Mouse (Mus musculus) brain, adult 2 months (tissue): ENCODE data around the gene 1700109H08Rik.
"Not testable (repeated sequence)": the region's sequence is repeated elsewhere in the genome, so short reads cannot be mapped to it uniquely, and the experiment has no call there.

Source experiments
- DNase-seq: peaks from one replicate; pipeline ENCODE4 v3.0.0; 2011; ENCODE audit warnings: low read depth, low spot score

1700109H08Rik gene

DNA sequence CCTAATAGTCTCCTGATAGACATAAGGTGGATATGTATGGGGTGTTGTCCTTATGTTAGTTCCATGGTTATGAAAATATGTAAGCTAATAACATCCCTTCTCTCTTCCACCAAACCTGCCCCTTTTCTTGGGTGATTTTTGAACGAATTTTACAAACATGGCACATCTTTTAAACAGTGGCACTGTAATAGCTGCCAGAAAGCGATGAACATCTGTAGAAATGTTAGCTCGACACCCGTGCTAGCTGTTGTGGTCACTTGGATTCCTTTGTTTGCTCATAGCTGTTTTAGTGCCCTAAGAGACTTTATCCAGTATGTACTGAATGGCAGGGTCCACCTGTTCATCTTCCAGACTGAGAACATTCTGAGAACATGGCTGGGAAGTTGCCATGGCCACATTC, at the start of gene 1700109H08Rik:
Gene 1700109H08Rik, plus strand, starts transcription at position 301 of the 400 bp plus-strand sequence.
- no peak for DNase-seq

DNA sequence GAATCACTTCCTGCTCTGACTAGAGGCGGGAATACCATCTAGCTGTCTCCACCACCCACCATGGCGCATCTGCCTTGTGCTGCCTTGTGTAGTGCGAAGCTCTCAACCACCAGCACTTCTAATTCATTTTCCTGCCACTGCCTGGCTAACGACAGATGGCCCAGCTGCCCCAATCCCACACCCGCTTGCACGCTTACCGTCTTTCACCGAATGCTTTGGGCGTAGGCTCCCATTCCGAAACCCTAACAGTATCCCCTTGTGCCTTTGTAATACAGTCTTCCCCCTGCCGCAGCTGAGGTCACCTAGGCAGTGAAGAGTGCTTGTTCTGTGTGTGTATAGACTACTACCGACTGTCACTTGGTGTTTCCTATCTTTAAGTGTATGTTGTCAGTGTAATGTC, 49.6 kb upstream of the 1700109H08Rik start:
- peak; percentile 26 for DNase-seq

DNA sequence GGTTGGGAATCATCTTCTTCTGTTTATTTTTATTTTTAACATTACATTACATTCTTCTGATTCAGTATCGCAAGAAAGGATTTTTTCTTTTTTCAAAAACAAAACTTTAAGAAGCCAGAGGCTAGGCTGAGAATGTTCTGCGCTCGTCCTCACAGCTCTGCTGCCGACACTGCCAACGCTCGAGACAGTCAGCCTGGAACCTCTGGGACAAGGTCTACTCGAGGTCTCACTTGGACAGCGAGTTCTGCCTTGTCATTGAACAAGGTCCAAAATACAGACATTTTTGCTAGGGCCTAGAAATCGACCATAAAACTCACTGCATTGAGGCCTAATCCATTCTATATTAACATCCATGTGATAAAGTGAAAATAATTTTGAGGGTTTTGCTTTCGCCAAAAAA, 48.5 kb upstream of the 1700109H08Rik start:
- no peak for DNase-seq

DNA sequence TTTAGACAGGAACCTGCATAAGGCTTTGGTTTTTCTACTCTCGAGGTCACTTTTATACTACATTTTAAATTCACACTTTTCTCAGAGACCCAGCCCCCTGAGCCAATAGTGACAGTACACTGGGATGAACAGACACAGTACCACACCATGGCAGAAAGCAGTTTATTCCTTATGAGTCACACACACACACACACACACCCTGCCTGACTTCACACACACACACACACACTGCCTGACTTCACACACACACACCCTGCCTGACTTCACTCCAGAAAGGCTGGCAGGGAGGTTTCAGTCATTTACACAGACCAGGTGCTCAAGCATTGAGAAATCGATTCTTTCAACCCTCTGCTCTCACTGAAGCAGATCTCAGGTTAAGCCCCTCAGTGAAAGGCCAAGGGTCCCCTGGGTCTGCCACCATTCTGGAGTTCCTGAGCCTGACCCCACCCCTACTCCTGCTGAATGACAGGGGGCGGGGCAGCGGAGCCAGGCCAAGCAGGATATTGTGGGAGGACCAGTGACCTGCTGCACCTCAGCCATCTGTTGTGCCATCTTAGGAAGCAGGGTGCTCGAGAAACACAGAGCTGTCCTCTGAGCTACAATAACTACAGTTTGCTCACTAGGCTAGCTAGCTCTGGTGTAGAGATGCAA, 44.2 kb upstream of the 1700109H08Rik start:
- DNase-seq, result no peak

DNA sequence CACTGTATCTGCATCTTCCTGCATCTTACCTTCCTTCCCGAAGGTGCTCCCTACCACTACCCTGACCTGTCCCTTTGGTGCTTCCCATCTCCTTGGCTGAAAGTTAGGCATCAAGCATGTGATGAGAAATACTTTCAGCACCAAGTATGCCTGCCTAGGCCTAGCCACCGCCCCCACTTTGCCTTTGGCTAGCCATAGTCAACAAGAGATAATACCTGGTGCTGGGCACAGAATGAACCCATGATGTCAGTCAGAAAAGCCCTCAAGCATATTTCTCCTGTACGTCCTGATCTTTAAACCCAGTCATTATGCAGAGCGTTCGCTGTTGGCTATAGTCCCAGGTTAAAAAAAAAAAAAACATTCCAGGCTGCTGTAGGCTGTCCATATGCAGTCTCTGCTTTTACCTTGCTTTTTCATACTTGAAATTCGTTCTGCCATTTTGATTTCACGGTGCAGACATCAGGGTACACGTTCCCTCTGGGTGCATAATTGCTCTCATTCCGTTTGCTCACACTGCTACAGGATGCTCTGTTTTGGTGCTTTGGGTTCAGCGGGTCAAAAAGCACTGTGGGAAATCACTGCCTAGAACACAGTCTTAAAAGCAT, 41.7 kb upstream of the 1700109H08Rik start:
- no peak for DNase-seq

DNA sequence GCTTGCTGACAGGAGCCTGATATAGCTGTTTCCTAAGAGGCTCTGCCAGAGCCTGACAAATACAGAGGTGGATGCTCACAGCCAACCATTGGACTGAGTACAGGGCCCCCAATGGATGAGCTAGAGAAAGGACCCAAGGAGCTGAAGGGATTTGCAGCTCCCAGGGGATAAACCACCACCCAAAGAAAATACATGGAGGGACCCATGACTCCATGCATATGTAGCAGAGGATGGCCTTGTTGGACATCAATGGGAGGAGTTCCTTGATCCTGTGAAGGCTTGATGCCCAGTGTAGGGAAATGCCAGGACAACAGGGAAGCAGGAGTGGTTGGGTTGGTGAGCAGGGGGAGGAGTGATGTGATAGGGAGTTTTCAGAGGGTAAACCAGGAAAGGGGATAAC, 39.3 kb upstream of the 1700109H08Rik start:
- not testable (repeated sequence) for DNase-seq

DNA sequence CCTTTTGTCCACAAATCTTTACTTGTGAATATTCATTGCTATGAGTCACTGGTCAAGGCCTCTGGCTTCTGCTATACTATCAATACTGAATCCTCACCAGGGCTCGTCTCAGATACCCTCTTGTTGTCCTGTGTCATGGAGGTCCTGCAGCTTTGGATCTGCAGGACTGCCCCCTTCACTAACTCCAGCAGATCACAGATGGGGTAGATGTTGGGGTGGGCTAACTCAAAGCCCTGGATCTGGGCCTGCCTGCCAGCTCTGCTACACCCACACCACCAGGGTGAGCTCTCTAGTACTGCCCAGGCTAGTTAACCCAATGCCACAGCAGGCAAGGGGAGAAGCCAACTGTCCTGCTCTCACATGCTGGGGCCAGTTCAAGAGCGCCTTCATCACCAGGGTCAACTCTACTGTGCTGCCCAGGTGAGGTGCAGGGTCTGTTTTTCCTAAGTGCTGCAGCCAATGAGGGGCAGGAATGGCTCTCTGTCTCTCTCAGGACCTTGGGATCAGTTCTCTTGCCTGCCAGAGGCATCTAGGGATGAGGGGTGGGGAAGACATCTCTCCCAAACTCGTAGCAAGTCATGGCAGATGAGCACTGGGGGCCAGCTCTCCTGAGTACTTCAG, 34.7 kb upstream of the 1700109H08Rik start:
- no peak for DNase-seq

DNA sequence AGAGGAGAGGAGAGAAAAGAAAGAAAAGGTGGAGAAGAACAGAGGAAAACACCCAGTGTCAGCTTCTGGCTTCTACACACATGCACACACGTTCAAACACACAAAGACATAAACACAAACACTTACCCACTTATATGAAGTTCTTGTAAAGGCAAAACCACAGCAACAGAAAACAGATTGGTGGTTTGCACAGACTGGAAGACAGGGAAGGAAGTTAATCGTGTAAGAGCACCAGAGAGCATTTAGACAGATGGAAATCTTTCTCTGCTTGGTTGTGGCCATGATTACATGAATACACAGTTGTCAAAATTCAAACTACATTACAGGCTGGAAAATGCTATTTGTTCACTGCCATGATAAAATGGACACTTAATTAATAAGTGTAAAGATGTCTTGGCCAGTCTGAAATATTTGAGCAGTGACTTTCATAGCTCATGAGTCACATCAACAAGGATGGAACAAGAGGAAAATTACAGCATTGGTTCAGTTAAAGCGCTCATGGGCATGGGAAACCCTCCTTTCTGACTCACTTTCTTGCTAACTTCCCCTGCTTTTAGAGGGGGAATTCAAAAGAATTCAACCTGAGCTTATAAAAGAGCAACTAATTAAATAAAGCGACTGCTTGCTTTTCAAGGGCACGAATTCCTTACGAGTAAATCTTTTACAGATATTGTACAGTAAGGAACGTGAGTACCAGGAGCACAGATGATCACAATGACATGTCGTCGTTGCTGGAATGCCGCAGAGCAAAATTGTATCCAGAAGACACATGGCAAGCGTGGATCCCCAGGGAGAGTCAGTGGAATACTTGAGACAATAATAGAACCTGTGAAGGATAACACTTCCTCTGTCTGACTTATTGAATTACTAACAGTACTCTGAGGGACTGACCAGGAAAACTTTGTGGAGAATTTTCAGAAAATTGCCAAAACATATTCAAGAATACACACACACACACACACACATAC, 32.6 kb upstream of the 1700109H08Rik start:
- no peak for DNase-seq

DNA sequence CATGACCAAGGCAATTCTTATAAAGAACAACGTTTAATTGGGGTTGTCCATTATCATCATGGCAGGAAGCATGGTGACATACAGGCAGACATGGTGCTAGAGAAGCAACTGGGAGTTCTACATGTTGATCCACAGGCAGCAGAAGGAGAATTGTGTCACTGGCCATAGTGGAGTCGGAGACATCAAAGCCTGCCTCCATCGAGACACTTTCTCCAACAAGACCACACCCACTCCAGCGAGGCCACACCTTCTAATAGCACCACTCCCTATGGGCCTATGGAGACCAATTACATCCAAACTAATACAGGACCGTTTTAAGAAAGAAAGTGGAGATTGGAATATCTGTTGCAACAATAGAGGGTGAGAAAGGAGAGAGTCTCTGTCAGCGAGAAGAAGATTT, 29.5 kb upstream of the 1700109H08Rik start:
- no peak for DNase-seq

DNA sequence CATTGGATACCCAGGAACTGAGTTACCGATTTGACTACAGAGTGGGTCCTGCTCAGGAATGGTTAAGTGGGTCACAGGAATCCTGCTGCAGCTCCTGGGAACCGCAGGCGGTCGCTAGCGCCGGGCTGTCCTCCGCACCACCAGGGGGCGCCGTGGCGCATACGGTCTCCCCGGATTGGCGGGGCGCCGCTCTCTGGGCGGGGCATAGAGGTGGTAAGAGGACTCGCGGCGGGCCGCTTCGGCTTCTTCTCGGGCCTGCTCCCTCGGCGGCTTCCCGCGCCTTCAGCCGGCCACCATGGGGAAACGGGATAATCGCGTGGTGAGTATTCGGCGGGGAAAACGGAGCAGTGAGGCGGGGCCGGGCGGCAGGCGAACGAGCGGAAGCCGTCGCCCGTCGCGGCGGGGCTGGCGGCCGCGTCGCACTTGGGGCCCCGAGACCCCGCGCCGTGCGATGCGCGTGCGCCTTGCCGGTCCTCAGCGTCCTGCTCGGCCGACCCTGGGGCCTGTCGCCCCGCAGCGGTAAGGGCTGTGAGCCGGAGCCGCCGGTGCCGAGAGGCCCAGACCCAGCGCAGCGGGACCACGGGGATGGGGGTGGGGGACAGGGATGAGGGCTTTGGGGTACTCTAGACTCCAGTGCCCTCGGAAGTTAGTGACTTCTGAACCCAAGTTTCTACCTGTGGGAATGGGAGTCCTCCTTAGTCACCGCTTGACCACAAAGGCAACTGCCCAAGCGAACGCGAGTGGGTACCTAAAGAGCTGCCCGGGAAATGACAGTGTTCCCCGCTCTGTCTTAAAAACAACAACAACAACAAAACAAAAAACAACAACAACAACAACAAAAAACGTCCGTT, 27.5 kb upstream of the 1700109H08Rik start, which contains the start of gene Fam133b:
Gene Fam133b, plus strand, starts transcription at position 205 of the 851 bp plus-strand sequence.
- DNase-seq, result peak; percentile 95

DNA sequence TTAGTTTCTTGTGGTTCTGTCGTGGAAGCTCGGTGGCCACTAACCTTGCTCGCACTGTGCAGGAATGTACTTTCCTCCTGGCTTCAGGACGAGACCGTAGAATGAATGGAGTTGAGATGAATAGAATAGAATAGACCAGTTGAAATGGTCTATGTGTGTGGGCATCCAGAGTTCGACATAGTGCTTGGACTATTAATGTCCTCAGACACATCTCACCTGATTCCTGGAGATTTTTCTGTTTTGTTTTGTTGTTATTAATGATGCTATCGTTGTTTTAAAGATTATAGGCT, 26.9 kb upstream of the 1700109H08Rik start:
- DNase-seq, result no peak

DNA sequence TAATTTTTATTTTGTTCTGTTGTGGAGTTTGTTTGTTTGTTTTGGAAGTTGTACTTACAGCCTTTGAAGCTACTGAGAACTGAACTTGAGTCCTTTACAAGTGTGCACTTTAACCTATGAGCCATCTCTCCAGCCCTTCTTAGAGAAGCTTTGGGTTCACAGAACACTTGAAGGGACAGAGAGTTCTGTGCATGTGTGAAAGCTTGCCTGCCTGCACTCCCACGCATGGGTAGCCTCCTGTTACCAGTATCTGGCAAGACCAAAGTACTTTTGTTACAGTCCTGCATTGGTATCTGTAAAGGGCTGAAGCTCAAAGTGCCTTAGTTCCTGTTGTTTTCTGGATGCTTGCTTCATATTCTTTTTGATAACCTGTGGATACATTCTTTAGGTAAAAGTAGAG, 25.1 kb upstream of the 1700109H08Rik start:
- DNase-seq, result no peak

DNA sequence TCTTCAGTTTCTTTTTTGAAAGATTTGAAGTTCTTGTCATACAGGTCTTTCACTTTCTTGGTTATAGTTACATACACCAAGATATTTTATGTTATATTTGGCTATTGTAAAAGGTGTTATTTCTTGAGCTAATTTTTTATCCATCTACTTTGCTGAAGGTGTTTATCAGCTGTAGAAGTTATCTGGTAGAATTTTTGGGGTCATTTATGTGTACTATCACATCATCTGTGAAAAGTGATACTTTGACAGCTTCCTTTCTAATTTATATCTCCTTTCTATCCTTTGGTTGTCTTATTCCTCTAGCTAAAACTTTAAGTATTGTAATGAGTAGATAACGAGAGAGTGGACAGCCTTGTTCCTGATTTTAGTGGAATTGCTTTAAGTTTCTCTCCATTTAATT, 19.9 kb upstream of the 1700109H08Rik start:
- no peak for DNase-seq

DNA sequence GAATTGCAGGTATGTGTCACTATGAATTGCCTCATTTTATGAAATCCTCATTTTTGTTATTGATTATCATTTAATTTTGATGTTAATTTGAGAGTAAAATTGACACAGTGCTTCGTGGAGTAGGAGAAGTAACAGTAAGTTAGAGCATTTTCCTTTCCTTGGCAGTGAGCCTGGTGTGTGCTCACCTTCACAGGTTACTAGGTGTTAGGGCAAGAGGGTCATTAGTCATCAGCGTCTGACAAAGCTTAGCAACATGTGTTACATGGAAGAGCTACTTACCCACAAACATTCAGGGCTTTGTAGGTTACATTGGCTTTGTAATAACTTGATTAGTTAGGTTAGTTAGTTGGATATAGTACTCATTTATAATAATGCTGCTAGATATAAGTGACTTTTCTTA, 17.2 kb upstream of the 1700109H08Rik start:
- no peak for DNase-seq

DNA sequence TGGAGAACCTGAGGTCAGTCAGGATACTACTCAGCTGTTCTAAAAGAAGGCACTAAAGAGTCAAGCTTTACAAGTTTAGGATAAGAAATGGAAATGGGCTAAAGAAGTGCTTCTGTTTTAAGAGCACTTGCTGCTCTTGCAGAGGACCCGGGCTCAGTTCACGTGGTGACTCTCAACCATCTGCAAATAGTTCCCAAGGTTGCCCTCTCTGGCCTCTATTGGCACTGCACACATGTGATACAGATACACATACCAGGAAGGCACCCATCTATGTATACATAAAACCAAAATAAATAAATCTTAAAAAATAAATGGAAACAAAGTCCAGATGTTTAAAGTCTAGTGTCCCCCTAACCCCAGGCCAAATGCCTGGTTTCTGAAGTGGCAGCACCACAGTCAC, 3.5 kb downstream of the 1700109H08Rik start:
- DNase-seq, result no peak

DNA sequence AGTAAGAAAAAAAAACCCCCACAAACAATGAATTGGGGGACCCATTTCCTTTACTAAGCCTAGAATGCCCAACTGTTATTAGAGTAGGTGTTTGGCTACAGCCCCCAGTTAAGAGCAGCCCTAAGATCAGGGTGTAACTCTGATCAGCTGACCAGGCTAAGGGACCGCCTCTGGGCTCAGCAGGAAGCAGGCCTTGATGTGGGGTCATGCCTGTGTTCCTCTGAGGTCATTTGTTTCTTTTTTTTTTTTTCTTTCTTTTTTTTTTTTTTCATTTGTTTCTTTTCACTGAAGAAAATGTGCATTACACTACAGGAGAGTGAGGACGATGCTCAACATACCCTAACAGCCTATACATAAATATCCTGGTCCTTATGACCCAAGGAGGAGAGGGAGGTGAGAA, 6.6 kb downstream of the 1700109H08Rik start:
- no peak for DNase-seq

DNA sequence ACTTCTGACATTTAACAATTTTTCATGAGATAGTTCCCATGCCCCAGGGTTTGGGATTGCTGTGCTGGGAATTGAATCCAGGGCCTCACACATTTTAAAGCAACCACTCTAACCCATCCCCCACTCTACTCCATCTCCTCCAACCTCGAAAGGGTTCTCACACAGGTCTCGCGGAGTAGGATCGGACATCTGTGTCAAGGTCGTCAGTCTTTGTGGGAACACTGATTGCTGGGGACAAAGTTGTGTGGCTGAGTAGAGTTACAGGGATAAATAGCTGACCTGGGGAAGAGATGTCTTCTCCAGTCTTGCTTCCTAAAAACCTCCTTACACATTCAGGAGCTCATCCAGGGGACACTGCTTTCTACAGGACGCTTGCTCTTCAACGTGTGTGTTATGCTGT, 7.7 kb downstream of the 1700109H08Rik start:
- no peak for DNase-seq

DNA sequence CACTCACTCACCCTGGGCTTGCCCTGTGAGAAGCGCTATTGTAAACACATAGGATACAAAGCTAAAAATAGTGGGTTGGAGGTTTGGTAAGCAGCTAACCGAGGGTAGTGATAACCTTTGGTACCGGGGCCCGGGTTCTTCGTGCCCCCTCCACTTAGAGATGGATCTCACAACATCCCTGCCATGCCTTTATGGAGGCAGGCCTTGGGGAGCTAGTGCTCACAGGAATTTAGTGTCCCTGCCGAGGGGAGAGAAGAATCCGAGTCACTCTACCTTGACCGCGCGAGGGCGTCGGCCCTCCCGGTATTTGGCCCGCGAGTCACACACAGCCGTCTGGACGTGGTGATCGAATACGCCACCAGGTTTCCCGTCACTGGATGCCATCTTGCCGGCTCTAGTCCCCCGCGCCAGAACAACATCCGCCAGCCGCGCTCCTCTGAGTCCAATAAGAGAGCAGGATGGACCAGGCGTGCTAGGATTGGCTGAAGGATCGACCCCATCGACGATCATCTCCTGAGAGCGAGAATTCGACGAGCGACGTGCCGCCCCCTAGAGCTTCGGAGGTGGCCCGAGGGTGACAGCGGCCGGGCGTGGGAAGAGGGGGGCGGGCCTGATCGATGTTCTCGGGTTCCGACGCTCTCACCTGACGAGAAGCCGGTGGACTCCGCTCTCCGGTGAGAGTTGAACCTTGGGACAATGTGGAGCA, 24.5 kb downstream of the 1700109H08Rik start, which contains the start of gene Pex1:
Gene Pex1, plus strand, starts transcription at position 374 of the 706 bp plus-strand sequence.
- DNase-seq, result peak; percentile 99

DNA sequence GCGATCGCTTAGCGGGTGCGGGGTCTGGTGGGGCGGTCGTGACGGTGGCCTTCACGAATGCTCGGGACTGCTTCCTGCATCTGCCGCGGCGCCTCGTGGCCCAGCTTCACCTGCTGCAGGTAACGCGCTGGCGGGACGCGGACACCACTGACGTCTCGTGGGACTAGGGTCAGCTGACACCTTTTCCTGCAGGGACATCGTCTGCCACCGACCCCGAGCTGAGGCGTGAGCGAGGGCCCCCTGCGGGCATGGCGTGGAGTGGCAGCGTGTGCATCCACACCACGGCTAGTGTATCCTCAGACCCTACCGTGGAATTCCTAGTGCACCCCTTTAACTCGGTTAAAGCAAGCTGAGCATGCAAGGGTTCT, 25.0 kb downstream of the 1700109H08Rik start, which contains the start of gene Rbm48:
Gene Rbm48, minus strand, starts transcription at position 187 of the 368 bp plus-strand sequence.
- DNase-seq, result peak; percentile 92

DNA sequence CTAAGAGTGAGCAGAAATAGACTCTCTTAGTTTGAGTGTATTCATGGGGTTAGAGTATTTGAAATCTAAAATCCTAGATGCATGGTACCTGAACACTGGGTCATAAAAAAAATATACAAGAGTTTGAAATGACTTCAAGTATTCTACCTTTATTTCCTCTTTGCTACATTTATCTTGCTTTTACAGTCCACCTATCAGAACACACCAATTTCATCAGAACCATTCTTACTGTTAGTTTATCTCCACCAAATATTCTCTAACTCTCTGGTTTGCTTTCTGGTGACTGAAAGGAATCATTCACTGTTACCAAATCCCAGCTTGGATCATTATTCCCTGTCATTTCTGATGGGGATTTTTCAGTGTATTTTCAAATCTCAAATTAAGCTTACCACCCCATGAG, 25.8 kb downstream of the 1700109H08Rik start:
- no peak for DNase-seq
